Mouse (Mus musculus): ENCODE measurements around the gene Armcx4. TPM values are rescaled to one million over a fixed set of nuclear protein-coding genes. Genes with fewer than 3 reads are reported as not detected.
A peak's percentile ranks its signal among the peaks of the same experiment; 100 is the strongest.

Armcx4 gene
- polyA plus RNA-seq, 1 experiment from 2014 or later = 1.2 TPM

GRCm38 (mm10) chrX:134729778-134730177, 43.5 kb downstream of the Armcx4 start:
- no peak overlapping the region for H3K4me3 ChIP-seq (ENCODE audit: low read depth, low read length)
- no peak overlapping the region for H3K27ac ChIP-seq (ENCODE audit: low read depth, low read length)
- H3K9me3 ChIP-seq (ENCODE audit: control insufficient read depth) = no peaks in the 10 kb centered on the region
- no peaks in the 10 kb centered on the region for H3K4me1 ChIP-seq (replicated peaks; ENCODE audit: control insufficient read depth, insufficient read depth, low read length)
- WGBS = 49% methylated on average over 4 of the region's 4 CpGs
- no peak for ATAC-seq
- no peak overlapping the region for H3K4me2 ChIP-seq (replicated peaks; ENCODE audit: low read depth)
- no peaks in the 10 kb centered on the region for H3K36me3 ChIP-seq (ENCODE audit: control insufficient read depth, insufficient read depth)
- no peak overlapping the region for H3K9ac ChIP-seq (ENCODE audit: low read depth, low read length)
- peak; percentile 76 for TF ChIP-seq CTCF (IDR thresholded peaks at IDR 0.05; ENCODE audit: low read depth)
- no peaks in the 10 kb centered on the region for H3K27me3 ChIP-seq (replicated peaks; ENCODE audit: control insufficient read depth, insufficient read depth, low read length)

GRCm38 (mm10) chrX:134737796-134738195, 51.5 kb downstream of the Armcx4 start:
- H3K9ac ChIP-seq (ENCODE audit: low read depth, low read length) = no peak overlapping the region
- no peak overlapping the region for H3K27ac ChIP-seq (ENCODE audit: low read depth, low read length)
- H3K4me2 ChIP-seq (replicated peaks; ENCODE audit: low read depth) = no peak overlapping the region
- WGBS = 96% methylated on average over 1 of the region's 1 CpGs
- H3K4me3 ChIP-seq (ENCODE audit: low read depth, low read length) = no peak overlapping the region
- no peaks in the 10 kb centered on the region for H3K9me3 ChIP-seq (ENCODE audit: control insufficient read depth)
- H3K27me3 ChIP-seq (replicated peaks; ENCODE audit: control insufficient read depth, insufficient read depth, low read length) = no peaks in the 10 kb centered on the region
- no peak for ATAC-seq
- no peaks in the 10 kb centered on the region for H3K4me1 ChIP-seq (replicated peaks; ENCODE audit: control insufficient read depth, insufficient read depth, low read length)
- no peaks in the 10 kb centered on the region for H3K36me3 ChIP-seq (ENCODE audit: control insufficient read depth, insufficient read depth)
- TF ChIP-seq CTCF (IDR thresholded peaks at IDR 0.05; ENCODE audit: low read depth) = no peak

- no peaks in the 10 kb centered on the region for H3K4me1 ChIP-seq (replicated peaks; ENCODE audit: control insufficient read depth, insufficient read depth, low read length)
- TF ChIP-seq CTCF (IDR thresholded peaks at IDR 0.05; ENCODE audit: low read depth) = no peak
- no peak overlapping the region for H3K27ac ChIP-seq (ENCODE audit: low read depth, low read length)
- no peak overlapping the region for H3K4me3 ChIP-seq (ENCODE audit: low read depth, low read length)
- H3K9me3 ChIP-seq (ENCODE audit: control insufficient read depth) = no peaks in the 10 kb centered on the region
- H3K9ac ChIP-seq (ENCODE audit: low read depth, low read length) = no peak overlapping the region
- no peaks in the 10 kb centered on the region for H3K36me3 ChIP-seq (ENCODE audit: control insufficient read depth, insufficient read depth)
- no peak overlapping the region for H3K4me2 ChIP-seq (replicated peaks; ENCODE audit: low read depth)
- H3K27me3 ChIP-seq (replicated peaks; ENCODE audit: control insufficient read depth, insufficient read depth, low read length) = no peaks in the 10 kb centered on the region
- no peak for ATAC-seq
- WGBS = 61% methylated on average over 4 of the region's 4 CpGs
Observed at GRCm38 (mm10) chrX:134739160-134739559, 52.8 kb downstream of the Armcx4 start.

GRCm38 (mm10) chrX:134741862-134742261, 55.5 kb downstream of the Armcx4 start:
- ATAC-seq = no peak
- WGBS = 65% methylated on average over 5 of the region's 5 CpGs
- no peaks in the 10 kb centered on the region for H3K9me3 ChIP-seq (ENCODE audit: control insufficient read depth)
- H3K36me3 ChIP-seq (ENCODE audit: control insufficient read depth, insufficient read depth) = no peaks in the 10 kb centered on the region
- no peaks in the 10 kb centered on the region for H3K27me3 ChIP-seq (replicated peaks; ENCODE audit: control insufficient read depth, insufficient read depth, low read length)
- H3K9ac ChIP-seq (ENCODE audit: low read depth, low read length) = no peak overlapping the region
- TF ChIP-seq CTCF (IDR thresholded peaks at IDR 0.05; ENCODE audit: low read depth) = no peak
- H3K27ac ChIP-seq (ENCODE audit: low read depth, low read length) = no peak overlapping the region
- H3K4me2 ChIP-seq (replicated peaks; ENCODE audit: low read depth) = no peak overlapping the region
- no peaks in the 10 kb centered on the region for H3K4me1 ChIP-seq (replicated peaks; ENCODE audit: control insufficient read depth, insufficient read depth, low read length)
- H3K4me3 ChIP-seq (ENCODE audit: low read depth, low read length) = no peak overlapping the region

Other genes starting within 250 kb of the Armcx4 start
- gene Taf7l, start 210.0 kb upstream of the Armcx4 start, polyA plus RNA-seq (2015; fragmentation: Nextera tagmentation; extraction: Ambion mirVana) = not detected in 2 replicates
- 68.6 and 71.5 TPM in 2 replicates for gene Timm8a1, start 144.7 kb upstream of the Armcx4 start, polyA plus RNA-seq (2015; fragmentation: Nextera tagmentation; extraction: Ambion mirVana)
- 0.81 and 0.83 TPM in 2 replicates for gene Btk, start 102.9 kb upstream of the Armcx4 start, polyA plus RNA-seq (2015; fragmentation: Nextera tagmentation; extraction: Ambion mirVana)
- gene Rpl36a, start 100.9 kb upstream of the Armcx4 start, polyA plus RNA-seq (2015; fragmentation: Nextera tagmentation; extraction: Ambion mirVana) = 308 and 311 TPM in 2 replicates
- gene Gla, start 85.4 kb upstream of the Armcx4 start, polyA plus RNA-seq (2015; fragmentation: Nextera tagmentation; extraction: Ambion mirVana) = 25.9 and 26.2 TPM in 2 replicates
- gene Hnrnph2, start 85.3 kb upstream of the Armcx4 start, polyA plus RNA-seq (2015; fragmentation: Nextera tagmentation; extraction: Ambion mirVana) = 81.7 and 88.7 TPM in 2 replicates
- gene Armcx1, start 31.4 kb downstream of the Armcx4 start, polyA plus RNA-seq (2015; fragmentation: Nextera tagmentation; extraction: Ambion mirVana) = 12.1 and 12.9 TPM in 2 replicates
- gene Armcx6, start 64.9 kb downstream of the Armcx4 start, polyA plus RNA-seq (2015; fragmentation: Nextera tagmentation; extraction: Ambion mirVana) = 6.3 and 8.3 TPM in 2 replicates
- 38.1 and 38.6 TPM in 2 replicates for gene Armcx3, start 70.1 kb downstream of the Armcx4 start, polyA plus RNA-seq (2015; fragmentation: Nextera tagmentation; extraction: Ambion mirVana)
- gene Armcx2, start 122.7 kb downstream of the Armcx4 start, polyA plus RNA-seq (2015; fragmentation: Nextera tagmentation; extraction: Ambion mirVana) = 12.5 and 13.3 TPM in 2 replicates